Mouse (Mus musculus) retina, postnatal 7 days (tissue): ENCODE data around the gene Zcwpw1.

ENCODE experiments used
- DNase-seq: peaks from one replicate; pipeline ENCODE4 v3.0.0-alpha.2; 2012; ENCODE audit warnings: low read depth, low spot score

Gene Zcwpw1

DNA sequence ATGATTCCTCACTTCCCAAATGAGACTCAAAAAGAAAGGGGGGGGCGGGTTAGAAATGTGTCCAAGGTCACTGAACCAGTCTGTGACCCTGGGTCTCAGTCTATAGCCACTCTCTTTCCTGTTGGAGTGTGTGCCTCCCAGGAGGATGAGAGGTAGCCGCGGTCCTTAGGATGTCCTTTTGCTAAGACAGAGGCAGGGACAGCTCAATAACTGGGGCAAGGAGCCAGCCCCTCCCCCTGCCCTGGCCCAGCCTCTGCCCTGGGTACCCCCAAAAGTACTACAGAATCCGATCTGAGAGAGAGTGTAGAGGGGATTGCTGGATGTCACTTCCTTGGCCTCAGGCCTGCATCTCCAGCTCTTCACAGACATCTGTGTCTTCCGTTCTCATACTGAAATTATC, 32.2 kb upstream of the Zcwpw1 start:
- no peak for DNase-seq

DNA sequence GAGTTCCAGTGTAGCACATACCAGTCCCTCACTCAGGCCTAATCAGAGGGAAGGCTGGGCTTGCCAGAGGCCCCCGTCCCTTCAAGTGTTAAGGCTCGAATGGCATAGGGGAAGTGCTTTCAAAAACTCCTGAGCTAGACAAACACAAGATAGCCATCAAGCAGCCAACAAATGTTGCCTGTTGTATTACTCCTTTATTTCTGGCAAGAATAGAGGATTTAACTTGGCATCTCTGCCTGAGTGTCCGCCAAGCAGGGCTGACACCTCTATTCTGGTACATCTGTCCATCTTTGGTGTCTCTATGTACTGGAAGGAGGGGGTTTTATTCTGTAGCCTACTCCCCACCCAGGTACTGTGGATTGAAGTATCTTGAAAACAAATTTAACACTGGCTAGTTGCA, 31.5 kb upstream of the Zcwpw1 start:
- DNase-seq: no peak

DNA sequence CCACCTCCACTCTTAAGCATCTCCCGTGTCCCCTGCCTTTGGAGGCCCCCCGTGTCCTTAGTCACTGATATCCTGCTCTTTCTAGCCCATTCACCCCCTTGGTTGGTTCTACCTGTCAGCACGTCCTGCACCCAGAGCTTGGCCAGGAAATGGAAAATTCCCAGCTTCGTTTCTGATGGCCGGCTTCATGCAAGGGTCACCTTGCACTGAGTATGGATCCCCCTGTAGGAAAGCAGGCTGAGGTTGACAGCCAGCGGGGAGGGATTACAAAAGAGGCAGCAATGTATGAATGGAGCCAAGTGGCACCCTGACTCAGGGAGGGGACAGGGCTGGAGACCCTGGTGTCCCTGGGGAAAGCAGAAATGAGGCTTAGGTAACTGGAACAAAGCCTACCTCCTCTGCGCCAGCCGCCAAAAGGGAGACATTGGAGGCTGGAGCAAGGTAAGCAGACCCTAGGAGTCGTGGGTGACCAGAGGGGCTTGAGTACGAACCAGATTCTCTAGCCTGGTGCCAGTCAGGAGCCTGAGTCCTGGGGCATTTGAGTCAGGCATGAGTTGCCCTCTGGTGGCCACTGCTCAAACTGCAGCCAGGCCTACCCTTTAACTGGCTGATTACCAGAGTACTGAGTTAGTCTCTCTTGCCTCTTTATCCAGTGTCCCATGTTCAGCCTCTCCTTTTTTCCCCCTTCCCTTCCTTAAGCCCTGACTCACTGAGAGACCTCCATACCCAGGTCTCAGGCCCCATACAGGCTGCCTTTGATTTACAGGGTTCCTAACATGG, 30.5 kb upstream of the Zcwpw1 start:
- peak; percentile 76 for DNase-seq

DNA sequence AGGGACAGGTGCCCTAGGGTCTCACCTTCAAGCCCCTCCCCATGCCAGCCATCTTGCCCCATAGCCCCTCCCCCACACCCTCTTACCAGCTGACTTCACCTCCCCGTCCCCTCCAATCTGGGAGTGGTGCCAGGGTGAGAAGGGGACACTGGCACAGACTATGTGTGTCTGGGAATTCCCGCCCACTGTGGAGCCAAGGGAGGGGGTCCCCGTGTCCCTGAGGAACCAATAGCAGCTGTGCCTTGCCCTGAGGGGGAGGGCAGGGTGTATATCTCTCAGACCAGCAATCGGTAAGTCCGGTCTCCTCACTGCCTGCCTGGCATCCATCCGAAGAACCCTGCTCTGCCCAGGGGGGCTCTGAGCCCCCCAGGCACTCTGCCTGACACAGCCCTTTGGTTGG, 29.7 kb upstream of the Zcwpw1 start:
- no peak for DNase-seq

DNA sequence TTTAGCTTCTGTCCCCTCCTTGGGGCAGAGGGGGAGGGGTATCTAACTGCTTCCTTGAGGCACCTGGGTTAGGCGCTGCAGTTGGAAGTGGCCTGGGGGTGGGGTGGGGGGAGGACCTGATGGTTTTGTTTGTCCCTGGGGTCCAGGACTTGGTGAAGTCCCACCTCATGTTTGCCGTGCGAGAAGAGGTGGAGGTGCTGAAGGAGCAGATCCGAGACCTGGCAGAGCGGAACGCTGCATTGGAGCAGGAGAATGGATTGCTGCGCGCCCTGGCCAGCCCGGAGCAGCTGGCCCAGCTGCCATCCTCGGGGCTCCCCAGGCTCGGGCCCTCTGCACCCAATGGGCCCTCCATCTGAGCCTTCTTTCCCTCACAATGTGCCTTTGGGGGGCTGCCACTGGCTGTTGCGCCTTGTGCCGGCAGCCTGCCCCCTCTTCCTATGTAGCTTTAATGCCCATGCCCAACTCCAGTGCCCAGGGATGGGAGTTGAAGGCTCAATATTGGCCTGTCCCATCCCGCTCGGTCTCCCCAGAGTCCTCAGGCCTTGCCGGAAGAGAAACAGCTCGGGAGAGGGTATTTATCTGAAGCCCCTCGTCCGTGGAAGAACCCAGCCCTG, 28.6 kb upstream of the Zcwpw1 start:
- DNase-seq: no peak

DNA sequence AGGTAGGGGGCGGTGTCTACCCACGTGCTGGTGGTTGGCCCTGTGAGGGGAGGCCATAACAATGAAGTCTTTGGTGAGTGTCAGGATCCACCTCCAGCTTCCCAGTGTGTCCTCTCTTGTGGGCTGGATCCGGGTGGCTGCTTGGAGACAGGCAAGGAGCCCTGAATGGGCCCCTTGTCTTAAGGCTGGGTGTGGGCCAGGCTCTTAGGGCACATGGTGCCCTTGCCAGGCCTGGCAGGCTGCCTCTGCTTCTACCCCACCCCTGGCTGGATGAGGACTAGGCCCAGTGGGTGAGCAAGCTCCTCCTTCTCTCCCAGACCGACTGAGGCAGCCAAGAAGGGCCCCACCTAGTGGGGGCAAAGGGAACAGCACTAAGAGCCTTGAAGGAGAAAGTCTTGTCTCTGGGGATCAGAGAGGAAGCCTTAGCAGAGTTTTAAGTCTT, 27.6 kb upstream of the Zcwpw1 start:
- DNase-seq: no peak

DNA sequence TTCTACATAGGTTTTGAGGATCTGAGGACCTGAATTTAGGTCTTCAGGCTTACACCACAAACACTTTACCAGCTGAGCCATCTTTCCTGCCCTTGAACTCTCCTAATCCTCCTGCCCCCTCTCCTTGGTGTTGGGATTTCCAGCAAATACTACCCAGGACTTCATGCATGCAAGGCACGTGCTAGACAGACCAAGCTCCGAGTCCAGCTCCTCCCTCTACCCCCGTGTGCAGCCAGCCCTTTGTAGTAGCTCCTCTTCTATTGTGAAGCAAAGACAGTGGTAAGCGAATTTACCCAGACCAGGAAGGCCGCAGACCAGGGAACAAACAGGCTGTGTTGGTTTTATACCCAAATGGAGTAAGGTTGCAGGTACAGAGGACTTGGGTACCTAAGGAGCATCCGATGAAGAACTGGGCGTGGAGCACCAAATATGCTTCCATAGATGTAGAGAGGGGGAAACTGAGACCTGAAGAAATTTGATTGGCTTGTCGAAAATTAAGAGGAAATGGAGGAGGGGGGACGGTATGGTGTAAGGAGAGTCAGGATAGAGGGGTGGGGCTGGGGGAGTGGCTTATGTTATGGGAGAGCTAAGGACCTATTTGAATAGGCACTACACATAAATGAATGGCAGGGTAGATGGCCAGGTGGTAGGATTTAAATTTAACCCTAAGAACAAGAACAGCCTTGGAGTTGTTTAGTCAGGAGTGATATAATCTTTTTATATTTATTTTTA, 22.8 kb upstream of the Zcwpw1 start:
- DNase-seq: no peak

DNA sequence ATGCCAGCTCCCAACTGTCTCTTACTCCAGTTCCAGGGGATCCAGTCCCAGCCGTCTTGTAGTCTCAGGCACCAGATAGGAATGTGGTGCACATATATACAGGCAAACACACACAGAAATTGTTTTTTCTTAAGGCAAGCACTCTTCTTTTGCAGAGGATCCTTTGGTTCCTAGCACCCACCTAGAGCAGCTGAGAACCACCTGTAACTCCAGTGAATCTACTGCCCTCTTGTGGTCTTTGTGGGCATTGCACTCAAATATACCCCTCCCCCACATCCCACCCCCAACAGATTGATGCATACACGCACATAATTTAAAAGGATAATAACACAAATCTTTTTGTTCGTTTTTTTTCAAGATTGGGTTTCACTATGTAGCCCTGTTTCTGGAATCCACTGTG, 21.3 kb upstream of the Zcwpw1 start:
- DNase-seq: no peak

DNA sequence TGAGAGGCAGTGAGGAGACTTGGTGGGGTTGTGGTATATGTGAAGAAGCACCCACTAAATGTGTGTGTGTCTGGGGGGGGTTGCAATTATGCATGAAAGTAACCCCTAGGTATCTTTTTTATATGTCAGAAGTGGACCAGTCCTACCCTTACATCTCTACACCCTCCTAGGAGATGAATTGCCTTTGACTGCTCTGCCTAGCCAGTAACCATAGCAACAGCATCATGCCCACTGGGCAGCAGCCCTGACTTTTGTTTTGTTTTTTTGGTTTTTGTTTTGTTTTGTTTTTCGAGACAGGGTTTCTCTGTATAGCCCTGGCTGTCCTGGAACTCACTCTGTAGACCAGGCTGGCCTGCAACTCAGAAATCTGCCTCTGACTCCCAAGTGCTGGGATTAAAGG, 19.1 kb upstream of the Zcwpw1 start:
- DNase-seq: no peak

DNA sequence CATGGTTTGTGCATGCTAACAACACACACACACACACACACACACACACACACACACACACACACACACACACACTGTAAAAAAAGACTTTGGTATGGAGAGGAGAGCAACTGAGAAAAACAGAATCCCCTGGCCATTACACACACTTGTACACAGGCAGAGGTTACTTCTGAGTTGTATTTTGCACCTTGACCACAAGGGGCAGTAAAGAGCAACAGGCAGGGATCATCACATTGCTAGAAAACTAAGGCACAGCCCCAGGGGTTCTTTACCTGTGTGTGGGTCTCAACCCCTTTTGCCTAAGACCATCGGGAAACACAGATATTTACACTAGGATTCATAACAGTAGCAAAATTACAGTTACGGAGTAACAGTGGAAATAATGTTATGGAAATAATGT, 16.9 kb upstream of the Zcwpw1 start:
- DNase-seq: no peak

DNA sequence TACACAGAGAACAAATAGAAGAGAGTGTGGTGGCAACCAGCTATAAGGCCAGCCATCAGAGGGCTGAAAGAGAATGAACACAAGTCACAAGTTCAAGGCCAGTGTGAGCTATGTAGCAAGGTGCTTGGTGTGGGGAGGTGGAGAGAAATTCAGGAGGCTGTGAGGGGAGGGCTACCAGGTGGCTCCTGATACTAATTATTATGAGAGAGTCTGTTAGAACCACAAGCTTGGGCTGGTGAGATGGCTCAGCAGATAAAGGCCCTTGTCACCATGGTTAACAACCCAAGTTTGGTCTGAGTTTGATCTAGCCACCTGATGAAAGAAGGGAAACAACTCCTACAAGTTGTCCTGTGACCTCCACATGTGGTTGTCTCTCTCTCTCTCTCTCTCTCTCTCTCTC, 14.8 kb upstream of the Zcwpw1 start:
- DNase-seq: no peak

DNA sequence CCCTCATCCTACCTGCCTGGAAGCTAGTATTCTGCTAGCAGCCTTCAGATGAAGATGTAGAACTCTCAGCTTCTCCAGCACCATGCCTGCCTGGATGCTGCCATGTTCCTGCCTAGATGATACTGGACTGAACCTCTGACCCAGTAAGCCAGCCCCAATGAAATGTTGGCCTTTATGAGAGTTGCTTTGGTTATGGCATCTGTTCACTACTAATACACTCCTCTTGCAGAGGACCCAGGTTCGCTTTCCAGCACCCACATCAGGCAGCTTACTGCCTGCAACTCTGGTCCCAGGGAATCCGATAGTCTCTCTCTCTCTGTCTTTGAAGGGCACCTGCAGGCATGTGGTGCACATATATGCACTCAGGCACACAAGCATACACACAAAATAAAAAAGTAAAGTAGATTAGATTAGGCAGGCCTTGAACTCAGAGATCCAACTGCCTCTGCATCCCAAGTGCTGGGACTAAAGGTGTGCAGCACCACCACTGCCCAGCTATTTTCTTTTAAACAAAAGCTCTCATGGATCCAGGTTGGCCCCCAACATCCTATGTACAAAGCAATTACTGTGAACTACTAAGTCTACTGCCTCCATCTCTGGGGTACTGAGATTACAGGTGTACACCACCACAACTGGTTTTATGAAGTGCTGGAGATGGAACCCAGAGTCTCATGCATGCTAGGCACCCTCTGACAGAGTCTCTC, 11.9 kb upstream of the Zcwpw1 start:
- no peak for DNase-seq

DNA sequence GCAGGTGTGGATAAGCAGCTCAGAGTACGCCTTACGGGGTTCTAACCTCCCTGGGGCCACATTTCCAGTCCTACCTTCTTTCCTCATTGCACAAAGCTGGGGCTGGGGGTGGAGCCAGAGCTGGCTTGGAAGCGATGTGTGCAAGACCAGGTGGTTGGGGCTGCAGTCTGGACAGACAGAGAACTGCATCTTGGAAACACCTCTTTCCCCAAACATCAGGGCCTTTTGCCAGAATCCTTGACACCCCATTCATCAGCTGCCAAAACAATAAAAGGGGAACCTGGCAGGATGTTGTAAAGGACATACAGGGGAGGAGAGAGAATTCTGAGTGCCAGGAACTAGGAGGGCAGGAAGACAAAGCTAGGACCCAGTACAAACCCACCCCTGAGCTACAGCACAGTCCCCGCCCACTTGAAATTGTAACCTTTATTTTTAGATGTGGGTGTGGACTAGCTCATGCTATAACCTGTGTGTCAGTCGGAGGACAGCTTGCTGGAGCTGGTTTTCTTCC, 11.1 kb upstream of the Zcwpw1 start:
- no peak for DNase-seq

DNA sequence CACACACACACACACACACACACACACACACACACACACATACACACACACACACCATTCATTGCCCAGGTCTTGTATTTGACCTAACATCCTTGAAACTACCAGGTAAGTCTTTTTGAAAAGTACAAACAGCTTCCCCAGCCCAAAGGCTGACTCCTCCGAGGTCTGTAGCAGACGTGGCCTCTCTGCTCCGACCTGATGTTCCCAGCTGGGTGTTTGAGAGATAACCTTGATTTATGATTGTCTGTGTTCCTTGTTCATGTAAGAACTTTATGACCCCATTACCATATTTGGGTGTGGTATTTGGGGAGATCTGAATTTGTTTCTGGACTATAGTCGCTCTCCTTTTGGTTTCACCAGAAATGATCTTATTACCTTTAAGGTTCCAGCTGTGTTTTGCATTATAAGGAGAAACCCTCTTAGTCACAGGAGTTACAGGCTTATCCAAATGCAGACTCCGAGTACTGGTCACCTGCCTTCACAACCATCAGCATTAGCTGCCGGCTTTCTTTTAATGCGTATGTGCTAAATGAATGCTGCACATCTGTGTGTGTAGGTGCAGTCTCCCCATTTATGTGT, 10.2 kb upstream of the Zcwpw1 start:
- no peak for DNase-seq

DNA sequence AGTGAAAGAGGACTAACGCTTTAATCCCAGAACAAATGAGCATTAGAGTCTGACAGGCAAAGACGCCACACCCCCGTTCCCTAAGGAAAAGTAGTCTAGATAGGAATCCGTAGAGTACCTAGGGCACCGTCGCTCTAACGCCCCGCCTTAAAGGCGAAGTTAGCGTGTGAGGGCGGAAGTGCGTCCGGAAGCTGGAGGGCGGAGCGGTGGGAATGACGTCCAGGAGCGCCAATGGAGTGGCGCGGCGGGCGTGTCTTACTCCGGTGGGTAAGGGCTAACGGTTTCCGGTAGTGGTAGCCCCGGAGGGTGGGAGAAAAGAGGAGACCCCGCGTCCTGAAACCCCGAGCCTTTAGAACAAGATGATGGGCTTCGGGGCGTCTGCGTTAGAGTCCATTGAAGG, 9.0 kb upstream of the Zcwpw1 start, which contains the start of gene Ppp1r35:
Gene Ppp1r35 (plus strand): TSS at position 215 of the 400 bp plus-strand sequence.
- peak; percentile 96 for DNase-seq

DNA sequence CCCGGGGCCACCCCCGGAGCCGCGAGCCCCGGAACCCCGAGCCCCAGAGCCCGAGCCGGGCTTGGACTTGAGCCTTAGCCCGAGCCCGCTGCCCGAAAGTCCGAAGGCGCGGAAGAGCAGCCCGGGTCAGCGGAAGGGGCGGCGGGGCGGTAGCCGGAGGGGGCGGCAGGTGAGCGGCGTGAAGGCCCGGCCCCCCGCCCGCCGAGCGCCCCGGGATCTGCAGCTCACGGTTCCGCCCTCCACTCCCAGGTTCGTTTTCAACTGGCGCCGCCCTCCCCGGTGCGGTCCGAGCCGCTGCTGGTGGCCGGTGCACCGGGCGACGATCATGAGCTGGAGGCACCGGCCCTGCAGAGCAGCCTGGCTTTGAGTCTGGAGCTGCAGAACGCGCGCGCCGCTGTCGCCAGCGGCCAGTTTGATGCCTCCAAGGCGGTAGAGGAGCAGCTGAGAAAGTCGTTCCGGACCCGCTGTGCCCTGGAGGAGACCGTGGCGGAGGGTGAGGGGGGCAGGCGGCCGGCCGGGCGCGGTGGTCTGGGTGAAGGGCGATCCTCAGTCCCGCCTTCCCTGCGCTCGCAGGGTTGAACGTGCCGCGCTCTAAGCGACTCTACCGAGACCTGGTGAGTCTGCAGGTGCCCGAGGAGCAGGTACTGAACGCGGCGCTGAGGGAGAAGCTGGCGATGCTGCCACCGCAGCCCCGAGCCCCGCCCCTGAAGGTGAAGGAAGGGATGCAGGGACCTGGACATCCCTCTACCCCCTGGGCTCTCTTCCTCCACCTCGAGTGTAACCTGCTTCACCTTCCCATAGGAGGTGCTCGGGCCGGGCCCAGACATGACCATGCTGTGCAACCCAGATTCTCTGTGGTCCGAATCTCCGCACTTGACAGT, 8.3 kb upstream of the Zcwpw1 start:
- no peak for DNase-seq

DNA sequence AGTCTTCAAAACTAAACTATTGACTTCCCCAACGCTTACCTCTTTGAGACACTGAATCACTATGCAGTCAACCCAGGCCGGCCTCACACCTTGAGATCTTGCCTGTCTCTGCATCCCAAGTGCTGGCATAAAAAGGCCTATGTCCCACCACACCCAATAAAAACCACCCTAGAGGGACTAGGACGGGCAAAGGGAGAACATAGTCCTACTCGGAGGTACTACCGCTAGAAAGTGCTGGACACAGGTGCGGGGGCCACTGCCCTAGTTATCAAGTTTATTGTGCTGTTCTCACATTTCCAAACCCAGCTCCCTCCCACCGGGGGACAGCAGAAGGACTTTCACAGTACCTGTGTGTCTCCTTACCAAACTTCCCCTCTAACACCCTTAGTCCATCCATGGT, 5.9 kb upstream of the Zcwpw1 start:
- no peak for DNase-seq

DNA sequence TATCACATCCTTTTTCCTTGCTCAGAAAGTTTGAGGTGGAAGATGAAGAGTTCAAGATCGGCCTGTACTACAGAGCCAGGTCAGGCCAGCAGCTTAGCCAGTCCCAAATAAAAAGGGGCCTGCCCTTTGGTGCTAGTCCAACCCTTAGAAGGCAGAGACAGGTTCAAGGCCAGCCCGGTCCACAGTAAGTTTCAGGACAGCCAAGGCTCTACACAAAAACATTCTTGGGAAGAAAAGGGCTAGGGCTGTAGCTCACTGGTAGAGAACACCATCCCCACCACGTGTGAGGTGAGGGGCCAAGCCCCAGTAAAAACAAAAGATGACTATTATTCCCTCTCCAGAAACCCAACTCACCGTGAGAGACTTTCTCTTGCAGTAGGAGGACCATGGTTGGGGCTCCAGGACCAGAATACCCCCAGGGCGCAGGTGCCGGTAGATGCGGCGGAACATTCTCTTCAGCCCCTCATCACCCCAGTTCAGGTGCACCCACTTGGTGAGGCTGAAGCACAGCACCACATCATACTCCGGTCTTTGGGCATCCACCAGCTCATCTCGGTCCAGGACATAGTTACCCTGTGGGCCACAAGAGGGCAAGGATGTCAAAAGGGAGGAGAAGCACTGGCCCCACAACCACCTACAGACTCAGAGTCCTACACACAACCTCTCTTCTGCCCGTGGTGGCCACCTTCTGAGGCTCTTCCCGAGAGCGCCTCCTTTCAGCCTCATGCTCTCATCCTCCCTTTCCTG, 4.6 kb upstream of the Zcwpw1 start:
- no peak for DNase-seq

DNA sequence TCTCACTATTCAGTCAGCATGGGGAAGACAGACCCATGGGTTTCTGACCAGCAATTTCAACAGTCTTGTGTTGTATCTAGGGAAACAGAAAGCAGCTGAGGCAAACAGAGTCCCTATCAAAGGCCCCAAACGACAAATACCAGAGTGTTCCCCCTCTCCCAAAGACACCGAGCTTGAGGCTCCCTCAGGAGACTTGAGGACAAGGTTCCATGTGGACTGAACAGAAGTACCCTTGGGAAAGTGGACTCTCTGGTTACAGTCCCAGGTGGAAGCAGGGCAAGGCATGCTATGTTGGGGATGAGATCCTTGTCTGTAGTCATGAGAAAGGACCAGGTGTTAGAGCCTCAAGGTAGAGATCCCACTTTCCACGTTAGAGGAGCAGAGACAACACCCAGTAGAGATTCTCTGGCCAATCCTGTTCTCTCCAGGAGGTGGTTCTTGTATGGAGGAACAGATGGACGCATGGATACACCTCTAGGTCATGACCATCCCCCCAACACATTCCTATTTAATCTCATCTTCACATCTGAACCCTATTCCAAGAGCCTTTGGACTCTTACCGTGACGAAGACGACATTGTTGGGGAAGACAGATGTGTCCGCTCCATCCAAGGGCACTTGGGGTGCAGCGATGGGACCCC, 3.6 kb upstream of the Zcwpw1 start:
- no peak for DNase-seq
